Comparison of ENCODE assay signal across 25 mouse cellular contexts in genomic region chr16:21653151-21653550, GRCm38 (mm10).
"Had no signal": no experiment of that assay in that cellular context is flagged by ENCODE, and none has a peak within 500 bp of the region (broad histone marks: within the 10 kb centered on the region; RNA-seq: fewer than 3 reads in every experiment).

No protein-coding gene starts in this region.

- H3K9me3 ChIP-seq: limb, embryonic 10.5 days; limb, embryonic 13.5 days; liver, embryonic 12.5 days; liver, embryonic 15.5 days; lung, embryonic 15.5 days; midbrain, embryonic 15.5 days; neural tube, embryonic 13.5 days; stomach, embryonic 15.5 days had no signal

- H3K4me3 ChIP-seq: layer of hippocampus, adult 2 months; limb, embryonic 10.5 days; limb, embryonic 13.5 days; liver, embryonic 12.5 days; liver, embryonic 15.5 days; lung, embryonic 15.5 days; megakaryocyte, embryonic 14.5 days; midbrain, embryonic 15.5 days; neural tube, embryonic 13.5 days; stomach, embryonic 15.5 days had no signal

- H3K27ac ChIP-seq: kidney, postnatal 0 days; layer of hippocampus, adult 2 months; limb, embryonic 10.5 days; limb, embryonic 13.5 days; liver, embryonic 12.5 days; liver, embryonic 15.5 days; lung, embryonic 15.5 days; midbrain, embryonic 15.5 days; neural tube, embryonic 13.5 days; stomach, embryonic 15.5 days had no signal

- H3K27me3 ChIP-seq: limb, embryonic 13.5 days; liver, embryonic 12.5 days; liver, embryonic 15.5 days; lung, embryonic 15.5 days; midbrain, embryonic 15.5 days; neural tube, embryonic 13.5 days; stomach, embryonic 15.5 days had no signal

- H3K4me2 ChIP-seq: limb, embryonic 13.5 days; liver, embryonic 12.5 days; liver, embryonic 15.5 days; lung, embryonic 15.5 days; midbrain, embryonic 11.5 days; midbrain, embryonic 15.5 days; neural tube, embryonic 13.5 days; stomach, embryonic 15.5 days had no signal

- H3K36me3 ChIP-seq: limb, embryonic 10.5 days; liver, embryonic 12.5 days; liver, embryonic 15.5 days; lung, embryonic 15.5 days; stomach, embryonic 15.5 days had no signal

- ATAC-seq: liver, embryonic 12.5 days; midbrain, embryonic 15.5 days had no signal

- H3K9ac ChIP-seq: limb, embryonic 13.5 days; liver, embryonic 12.5 days; liver, embryonic 15.5 days; lung, embryonic 15.5 days; midbrain, embryonic 15.5 days; neural tube, embryonic 13.5 days; stomach, embryonic 15.5 days had no signal

- DNase-seq: kidney, adult 11 months; kidney, adult 9 months; kidney, postnatal 25 days; layer of hippocampus, adult 9-11 months; liver; lung, adult 18-20 months; lung, postnatal 10 days; lung, postnatal 36 days; right cerebral cortex, postnatal 25 days; spleen, adult 18-20 months; thymus, adult 2 months; thymus, postnatal 14 days; thymus, postnatal 4 days had no signal

- H3K4me1 ChIP-seq: limb, embryonic 13.5 days; liver, embryonic 15.5 days; stomach, embryonic 15.5 days had no signal
